Mouse (Mus musculus) testis, adult 10 weeks (tissue): ENCODE results near the gene Higd1c. TPM values are rescaled to one million over a fixed set of nuclear protein-coding genes. Genes with fewer than 3 reads are reported as not detected.

Source experiments
- polyA plus RNA-seq: library from polyadenylated mRNA; stranded (reverse); fragments of 350-450 nt; fragmentation: Illumina TruSeq; extraction: RNeasy Lipid Tissue Mini Kit (QIAGEN cat#74804); gene quantifications from one replicate; pipeline ENCODE4 v1.2.3, GENCODE M21; 2014; ENCODE audit warnings: low read depth, low replicate concordance

Gene Higd1c
- polyA plus RNA-seq: not detected

DNA sequence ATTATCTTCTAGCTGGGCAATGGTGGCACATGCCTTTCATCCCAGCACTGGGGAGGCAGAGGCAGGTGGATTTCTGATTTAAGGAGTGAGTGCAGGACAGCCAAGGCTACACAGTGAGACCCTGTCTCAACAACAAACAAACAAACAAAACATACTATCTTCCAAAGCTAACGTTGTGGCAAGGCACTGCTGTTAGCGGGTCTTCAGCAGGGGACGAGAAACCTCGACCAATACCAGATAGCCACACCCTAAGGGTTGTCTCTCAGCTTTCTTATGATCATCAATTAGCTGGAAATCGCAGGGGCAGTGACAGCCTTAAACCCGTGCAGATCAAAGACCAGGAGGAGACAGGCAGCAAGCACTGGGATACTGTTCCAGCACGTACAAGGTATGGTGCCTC lies at the start of gene Higd1c:
Higd1c (plus strand) TSS at position 301 of the 400 bp plus-strand sequence.

DNA sequence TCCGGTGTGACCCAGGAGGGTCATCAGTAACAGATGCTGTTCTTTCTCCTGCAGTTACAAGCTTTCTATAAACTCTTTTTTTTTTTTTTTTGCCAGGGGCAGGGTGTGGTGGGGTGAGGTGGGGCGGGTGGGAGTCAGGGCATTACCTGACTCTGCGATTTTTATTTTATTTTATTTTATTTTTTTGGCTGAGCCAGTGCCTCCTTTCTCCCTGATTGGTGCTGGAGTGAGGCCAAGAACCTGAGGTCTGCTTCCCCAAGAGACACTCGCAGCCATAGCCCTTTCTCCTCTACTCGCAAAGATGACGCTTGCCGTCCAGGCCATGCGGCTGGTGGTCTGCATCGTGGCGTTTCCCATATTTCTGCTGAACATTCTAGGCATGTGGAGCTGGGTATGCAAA lies 29.7 kb upstream of the Higd1c start, which contains the start of gene Mettl7a3:
Mettl7a3 (plus strand) TSS at position 301 of the 400 bp plus-strand sequence.

DNA sequence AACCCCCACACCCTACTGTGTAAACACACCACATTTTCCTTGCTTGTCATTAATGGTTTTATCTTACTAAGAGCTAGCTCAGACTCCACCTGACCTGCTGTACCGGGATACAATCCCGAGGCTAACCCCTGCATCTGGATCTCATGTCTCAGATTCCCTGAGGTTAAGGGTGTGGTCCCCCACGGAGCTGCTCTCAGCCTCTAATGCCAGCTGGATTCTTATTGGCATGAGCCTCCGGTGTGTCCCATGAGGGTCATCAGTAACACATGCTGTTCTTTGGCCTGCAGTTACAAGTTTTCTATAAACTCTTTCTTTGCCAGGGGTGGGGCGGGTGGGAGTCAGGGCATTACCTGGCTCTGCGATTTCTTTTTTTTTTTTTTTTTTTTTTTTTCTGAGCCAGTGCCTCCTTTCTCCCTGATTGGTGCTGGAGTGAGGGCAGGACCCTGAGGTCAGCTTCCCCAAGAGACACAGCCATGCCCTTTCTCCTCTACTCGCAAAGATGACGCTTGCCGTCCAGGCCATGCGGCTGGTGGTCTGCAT lies 11.6 kb upstream of the Higd1c start, which contains the start of the genes Methig1 and Mettl7a2:
Methig1 (plus strand) TSS at position 439 of the 540 bp plus-strand sequence.
Mettl7a2 (plus strand) TSS at position 490 of the 540 bp plus-strand sequence.

DNA sequence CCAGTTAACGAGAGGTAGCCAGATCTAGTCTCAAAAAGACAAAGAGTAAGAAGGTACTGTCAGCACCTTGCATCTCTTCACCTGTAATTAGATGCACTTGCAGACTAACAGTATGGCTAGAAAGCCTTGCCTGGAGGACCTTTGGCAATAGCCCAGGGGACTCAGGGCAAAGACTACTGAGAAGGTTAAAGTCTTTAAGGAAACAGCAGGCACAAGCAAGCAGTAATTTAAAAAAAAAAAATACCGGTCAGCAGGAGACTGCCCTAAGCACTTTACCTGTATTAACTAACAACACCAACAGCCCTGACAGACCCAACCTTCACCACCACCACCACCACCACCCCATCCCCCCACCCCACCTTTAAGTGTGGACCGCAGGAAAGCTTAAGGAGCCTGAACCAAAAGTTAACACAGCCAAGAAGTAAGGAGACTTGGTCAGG lies 57.4 kb downstream of the Higd1c start, which contains the start of gene Gm5475:
Gm5475 (plus strand) TSS at position 390 of the 440 bp plus-strand sequence.

DNA sequence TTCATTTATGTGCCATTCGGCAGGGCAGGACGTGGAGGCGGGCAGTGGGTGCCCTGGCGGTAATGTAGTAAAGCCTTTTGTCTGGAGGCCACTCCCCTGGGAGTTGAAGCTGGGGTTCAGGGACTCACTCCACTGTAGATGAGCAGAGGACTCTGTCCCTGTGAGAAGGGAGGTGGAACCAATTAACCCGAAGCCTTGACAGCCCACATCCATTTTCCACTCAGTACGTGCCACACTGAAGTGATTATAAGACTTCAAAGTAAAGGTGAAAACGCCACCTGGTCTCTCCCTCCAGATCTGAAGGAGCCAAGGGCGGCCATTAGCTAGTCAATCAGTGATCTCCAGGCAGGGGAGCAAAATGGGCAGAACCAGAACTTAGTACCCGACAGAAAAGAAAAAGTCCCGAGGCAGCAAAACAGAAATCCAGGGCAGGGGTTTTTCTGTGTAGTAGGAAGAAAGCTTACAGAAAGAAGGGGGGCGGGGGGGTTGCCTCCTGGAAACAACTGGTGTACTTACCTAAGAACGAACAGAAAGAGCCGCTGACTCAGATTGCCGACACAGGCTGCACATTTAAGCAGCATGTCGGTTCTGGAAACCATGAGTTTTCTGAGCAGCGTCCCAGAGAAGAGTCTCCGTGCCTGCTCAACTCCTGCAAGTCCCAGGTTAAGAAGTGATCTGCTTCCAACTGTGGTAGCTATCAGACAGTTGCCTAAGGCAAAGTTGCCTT lies 60.2 kb downstream of the Higd1c start, which contains the start of gene Slc11a2:
Slc11a2 (minus strand) TSS at position 677 of the 727 bp plus-strand sequence.

Other genes with a start within 250 kb of the Higd1c start
- 81.9 TPM for gene Atf1, start 136.7 kb upstream of the Higd1c start, polyA plus RNA-seq
- 34.8 TPM for gene Tmprss12, start 83.7 kb upstream of the Higd1c start, polyA plus RNA-seq
- gene Mettl7a1, start 60.4 kb upstream of the Higd1c start, polyA plus RNA-seq: 6.8 TPM
- not detected for gene Mettl7a3, start 29.6 kb upstream of the Higd1c start, polyA plus RNA-seq
- gene Methig1, start 11.4 kb upstream of the Higd1c start, polyA plus RNA-seq: not detected
- gene Mettl7a2, start 11.3 kb upstream of the Higd1c start, polyA plus RNA-seq: not detected
- gene Gm5475, start 57.6 kb downstream of the Higd1c start, polyA plus RNA-seq: 0.17 TPM
- gene Slc11a2, start 60.5 kb downstream of the Higd1c start, polyA plus RNA-seq: 10.5 TPM
- gene Letmd1, start 104.5 kb downstream of the Higd1c start, polyA plus RNA-seq: 8.6 TPM
- 11.5 TPM for gene Csrnp2, start 130.9 kb downstream of the Higd1c start, polyA plus RNA-seq
- 9.3 TPM for gene Tfcp2, start 187.5 kb downstream of the Higd1c start, polyA plus RNA-seq
- 12.5 TPM for gene Pou6f1, start 235.4 kb downstream of the Higd1c start, polyA plus RNA-seq